Mouse (Mus musculus) neural tube, embryonic 14.5 days (tissue): Measurements from ENCODE around the gene Esp34. TPM values are rescaled to one million over a fixed set of nuclear protein-coding genes. Genes with fewer than 3 reads are reported as not detected.

Experiments used
- ATAC-seq: fragments of 200-750 bp; cut with Nextera tagmentation; 2 replicates; pipeline ENCODE4 v1.8.0; 2017; ENCODE audit warnings: low read depth, mild to moderate bottlenecking, moderate TSS enrichment, moderate library complexity
- H3K27ac ChIP-seq: fragments of 300-500 bp; sonication (generic); 2 replicates; pipeline ENCODE4 v1.5.1; 2014; ENCODE audit warnings: low read depth, mild to moderate bottlenecking, control low read depth, low read length, moderate library complexity, mixed read lengths
- H3K27me3 ChIP-seq: fragments of 300-500 bp; sonication (generic); 2 replicates; pipeline ENCODE4 v1.6.1; 2014; ENCODE audit warnings: low read length; ENCODE audit not compliant: control insufficient read depth, insufficient read depth
- H3K36me3 ChIP-seq: fragments of 300-500 bp; sonication (generic); 2 replicates; pipeline ENCODE4 v1.6.1; 2014; ENCODE audit warnings: low read length, mixed read lengths; ENCODE audit not compliant: control insufficient read depth, insufficient read depth
- H3K4me1 ChIP-seq: fragments of 300-500 bp; sonication (generic); 2 replicates; pipeline ENCODE4 v1.6.1; 2014; ENCODE audit warnings: low read length; ENCODE audit not compliant: control insufficient read depth, insufficient read depth
- H3K4me2 ChIP-seq: fragments of 300-500 bp; sonication (generic); 2 replicates; pipeline ENCODE4 v1.6.1; 2014; ENCODE audit warnings: mild to moderate bottlenecking, low read depth, low read length, control low read depth
- H3K4me3 ChIP-seq: fragments of 300-500 bp; sonication (generic); 2 replicates; pipeline ENCODE4 v1.5.1; 2014; ENCODE audit warnings: low read depth, low read length, control low read depth, mixed read lengths
- H3K9ac ChIP-seq: fragments of 300-500 bp; sonication (generic); replicated peaks from 2 replicates; pipeline ENCODE4 v1.6.1; 2014; ENCODE audit warnings: low read depth, mild to moderate bottlenecking, control low read depth, low read length, mixed read lengths
- H3K9me3 ChIP-seq: fragments of 300-500 bp; sonication (generic); 2 replicates; pipeline ENCODE4 v1.6.1; 2016; ENCODE audit warnings: low read length; ENCODE audit not compliant: control insufficient read depth
- WGBS: fragments of 180-500 bp; shearing (Covaris S2); extraction: QIAGEN DNeasy Blood & Tissue Kit; methylation state at CpG from one replicate; pipeline ENCODE4 v1.1.7; 2014; 5-methylcytosine and 5-hydroxymethylcytosine counted together
- polyA plus RNA-seq: library from polyadenylated mRNA; unstranded; fragments of >200 nt; fragmentation: Nextera tagmentation; extraction: Ambion mirVana; gene quantifications from 2 replicates; pipeline ENCODE4 v1.2.1, GENCODE M21; 2014

Esp34 gene
- not detected in 2 replicates for polyA plus RNA-seq

DNA sequence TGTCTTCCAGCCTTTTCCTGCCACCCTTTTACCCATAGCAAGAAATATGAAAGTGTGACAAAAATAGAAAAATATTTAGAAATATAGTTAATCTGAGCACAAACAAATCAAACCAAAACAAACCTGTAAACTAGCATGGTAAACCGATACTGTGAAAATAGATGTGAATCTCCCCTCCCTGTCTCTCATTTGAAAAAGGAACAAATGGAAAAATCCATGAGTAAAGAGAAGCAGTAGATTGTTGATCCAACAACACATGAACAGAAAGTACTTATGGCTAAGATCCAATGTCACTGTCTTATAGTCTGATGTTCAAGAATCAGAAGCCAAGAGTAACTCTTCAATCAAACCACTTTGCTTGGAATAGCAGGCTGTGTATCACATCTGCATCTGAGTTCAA, at the start of gene Esp34:
Esp34 (plus strand) TSS at position 301 of the 400 bp plus-strand sequence.
- no peaks in the 10 kb centered on the region for H3K4me1 ChIP-seq
- WGBS = 91% methylated on average over 1 of the region's 1 CpGs
- ATAC-seq = no peak
- no peak within 1 kb of the TSS for H3K27ac ChIP-seq
- no peaks in the 10 kb centered on the region for H3K27me3 ChIP-seq
- H3K36me3 ChIP-seq = no peaks in the 10 kb centered on the region
- peaks cover 3% of the 10 kb centered on the region; the same call in 1 of the 2 replicates for H3K9me3 ChIP-seq
- no peak within 1 kb of the TSS for H3K4me2 ChIP-seq
- no peak within 1 kb of the TSS for H3K9ac ChIP-seq
- H3K4me3 ChIP-seq = no peak within 1 kb of the TSS

DNA sequence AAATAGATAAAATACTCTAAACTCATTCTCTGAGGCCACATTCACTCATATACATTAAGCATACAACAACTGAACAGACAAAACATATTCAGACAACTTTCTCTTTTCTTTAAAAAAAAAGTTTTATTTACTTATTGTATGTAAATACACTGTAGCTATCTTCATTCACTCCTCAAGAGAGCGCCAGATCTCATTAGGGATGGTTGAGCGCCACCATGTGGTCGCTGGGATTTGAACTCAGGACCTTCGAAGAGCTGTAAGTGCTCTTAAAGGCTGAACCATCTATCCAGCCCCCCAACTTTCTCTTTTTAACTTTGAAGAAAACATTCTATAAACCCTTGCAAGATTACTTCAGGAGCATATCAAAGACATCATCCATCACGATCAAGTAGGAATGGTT, 8.5 kb downstream of the Esp34 start:
- ATAC-seq = no peak
- 64% methylated on average over 5 of the region's 5 CpGs for WGBS
- H3K27me3 ChIP-seq = no peaks in the 10 kb centered on the region

More for the DNA sequence above, 8.5 kb downstream of the Esp34 start:
- Histone ChIP-seq H3K9me3 (peaks cover 12% of the 10 kb centered on the region; the same call in 1 of the 2 replicates), H3K4me2 (no peak overlapping the region), H3K36me3 (no peaks in the 10 kb centered on the region), H3K4me1 (no peaks in the 10 kb centered on the region), H3K9ac (no peak overlapping the region), H3K4me3 (no peak overlapping the region), H3K27ac (no peak overlapping the region)

Other genes with a start within 250 kb of the Esp34 start
- gene Olfr137, start 246.6 kb upstream of the Esp34 start, polyA plus RNA-seq = not detected in 2 replicates
- not detected in 2 replicates for gene Olfr136, start 224.4 kb upstream of the Esp34 start, polyA plus RNA-seq
- gene Esp36, start 134.0 kb upstream of the Esp34 start, polyA plus RNA-seq = not detected in 2 replicates
- gene Esp31, start 85.3 kb downstream of the Esp34 start, polyA plus RNA-seq = not detected in 2 replicates